Mouse (Mus musculus) gastrocnemius, adult 2 months (tissue): ENCODE measurements around the gene Kdm1a. TPM values are rescaled to one million over a fixed set of nuclear protein-coding genes. Genes with fewer than 3 reads are reported as not detected.

Experiments used
- DNase-seq: peaks from one replicate; pipeline ENCODE4 v3.0.0; 2022
- H3K27ac ChIP-seq: fragments of 200-600 bp; 2 replicates; pipeline ENCODE4 v1.8.1; 2022; ENCODE audit warnings: mild to moderate bottlenecking
- H3K4me3 ChIP-seq: fragments of 200-600 bp; 2 replicates; pipeline ENCODE4 v1.8.1; 2022; ENCODE audit warnings: mild to moderate bottlenecking, moderate library complexity
- CTCF ChIP-seq: fragments of 200-600 bp; IDR thresholded peaks from 2 replicates; pipeline ENCODE4 v1.8.1; 2022; ENCODE audit warnings: antibody characterized with exemption, mild to moderate bottlenecking, moderate library complexity
- intact Hi-C: fragments of 180-260 bp; cut with DNase I; formaldehyde crosslinking; loops from one replicate; pipeline ENCODE4 v1.15.1; 2025
- total RNA-seq, 2 experiments: library from RNA; stranded (reverse); gene quantifications; 2 replicates each; pipeline ENCODE4 v1.2.3; 2021

Gene Kdm1a
- total RNA-seq, 2 experiments from 2014 or later = 18.2 to 20.0 TPM

DNA sequence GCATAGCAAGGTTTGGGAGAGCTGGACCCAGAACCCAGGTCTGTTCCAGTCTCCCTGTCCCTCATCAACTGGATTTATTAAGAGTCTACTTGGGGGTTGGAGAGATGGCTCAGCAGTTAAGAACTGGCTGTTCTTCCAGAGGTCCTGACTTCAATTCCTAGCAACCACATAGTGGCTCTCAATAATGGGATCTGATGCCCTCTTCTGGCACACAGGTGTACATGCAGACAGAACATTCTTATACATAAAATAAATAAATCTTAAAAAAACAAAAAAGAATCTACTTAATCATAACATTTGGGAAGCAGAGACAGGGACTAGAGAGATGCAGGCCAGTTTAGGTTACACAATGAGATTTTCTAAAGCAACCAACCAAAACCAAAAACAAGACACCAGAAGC is 33.5 kb upstream of the Kdm1a start:
- no peak overlapping the region for H3K27ac ChIP-seq
- no peak overlapping the region for H3K4me3 ChIP-seq
- intact Hi-C loops = no loop called here
- no peak for DNase-seq
- TF ChIP-seq CTCF = no peak

DNA sequence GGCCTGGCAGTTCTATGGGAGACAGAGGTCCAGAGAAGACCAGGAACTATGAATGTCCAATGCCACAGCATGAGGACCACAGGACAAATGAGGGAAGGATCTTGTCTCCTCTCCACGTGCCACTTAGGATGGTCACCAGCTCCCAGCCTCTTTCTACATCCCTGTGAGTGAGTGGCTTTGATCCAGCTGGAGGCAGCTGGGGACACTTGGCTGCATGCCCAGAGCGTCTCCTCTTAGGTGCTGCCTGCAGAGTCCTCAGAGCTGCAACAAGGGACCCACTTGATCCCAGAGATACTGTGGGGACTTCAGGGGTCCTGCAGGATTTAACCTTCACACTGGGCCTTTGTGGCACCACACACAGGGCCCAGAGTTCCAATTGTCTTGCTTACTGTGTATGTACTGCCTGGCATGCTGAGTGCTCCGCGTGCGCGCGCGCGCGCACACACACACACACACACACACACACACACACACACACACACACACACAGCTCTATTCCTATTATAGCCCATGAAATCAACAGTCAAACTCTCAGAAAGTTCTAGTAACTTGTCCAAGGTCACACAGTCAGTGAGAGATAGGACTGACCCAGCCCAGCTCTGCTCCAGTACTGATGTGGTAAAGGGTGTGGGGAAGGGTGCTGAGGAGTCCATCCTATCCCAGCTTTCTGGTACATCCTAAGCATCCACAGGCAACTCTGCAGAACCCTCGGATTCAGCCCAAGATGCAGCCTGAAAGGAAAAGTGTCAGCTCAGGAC is 28.9 kb upstream of the Kdm1a start:
- peak; percentile 48 for DNase-seq
- H3K4me3 ChIP-seq = no peak overlapping the region
- intact Hi-C loops = no loop called here
- TF ChIP-seq CTCF = no peak
- H3K27ac ChIP-seq = no peak overlapping the region

DNA sequence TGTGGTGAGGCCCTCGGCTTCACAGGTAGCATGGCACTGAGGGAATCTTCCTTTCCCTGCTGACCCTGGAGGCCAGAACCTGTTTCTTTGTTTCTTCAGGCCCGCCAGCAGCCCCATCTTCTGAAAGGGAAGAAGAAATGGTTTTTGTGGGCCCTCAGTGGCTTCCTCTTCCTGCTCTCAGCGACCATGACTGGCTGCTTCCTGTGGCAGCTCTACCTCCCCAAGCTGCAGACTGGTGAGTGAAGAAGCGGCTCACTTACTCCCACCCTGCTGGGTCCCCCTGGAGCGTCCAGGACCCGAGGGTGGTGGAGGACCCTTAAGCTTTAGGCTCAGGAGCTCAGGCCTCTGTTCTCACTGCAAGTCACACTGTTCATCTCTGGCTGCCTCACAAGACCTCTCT is 24.1 kb upstream of the Kdm1a start:
- no peak for TF ChIP-seq CTCF
- DNase-seq = no peak
- intact Hi-C loops = no loop called here
- Histone ChIP-seq H3K27ac (no peak overlapping the region), H3K4me3 (no peak overlapping the region)

GRCm38 (mm10) chr4:136622388-136622787 is 19.9 kb upstream of the Kdm1a start, which contains the start of gene Lactbl1:
Lactbl1 (plus strand) TSS chr4:136622621.
- TF ChIP-seq CTCF = no peak
- no peak within 1 kb of the TSS for H3K27ac ChIP-seq
- DNase-seq = no peak
- intact Hi-C loops = no loop called here
- H3K4me3 ChIP-seq = no peak within 1 kb of the TSS

- no peak overlapping the region for H3K4me3 ChIP-seq
Measured at GRCm38 (mm10) chr4:136621956-136622355, 19.4 kb upstream of the Kdm1a start.

GRCm38 (mm10) chr4:136621336-136621735 is 18.8 kb upstream of the Kdm1a start:
- no peak for DNase-seq
- no peak overlapping the region for H3K4me3 ChIP-seq
- peak; percentile 88 for TF ChIP-seq CTCF
- H3K27ac ChIP-seq = no peak overlapping the region
- intact Hi-C loops = loop anchor here (1.0 to 2.0 kb wide), 3 partner anchors 95 to 251 kb away; no protein-coding TSS in a partner anchor

More at GRCm38 (mm10) chr4:136621956-136622355, 19.4 kb upstream of the Kdm1a start:
- H3K27ac ChIP-seq = no peak overlapping the region
- TF ChIP-seq CTCF = no peak
- no peak for DNase-seq
- intact Hi-C loops = loop anchor here (1.0 to 2.0 kb wide), 3 partner anchors 95 to 252 kb away; no protein-coding TSS in a partner anchor

- DNase-seq = no peak
- no peak overlapping the region for H3K27ac ChIP-seq
- H3K4me3 ChIP-seq = no peak overlapping the region
- intact Hi-C loops = no loop called here
- TF ChIP-seq CTCF = no peak
Measured at GRCm38 (mm10) chr4:136613657-136614056, 11.1 kb upstream of the Kdm1a start.

DNA sequence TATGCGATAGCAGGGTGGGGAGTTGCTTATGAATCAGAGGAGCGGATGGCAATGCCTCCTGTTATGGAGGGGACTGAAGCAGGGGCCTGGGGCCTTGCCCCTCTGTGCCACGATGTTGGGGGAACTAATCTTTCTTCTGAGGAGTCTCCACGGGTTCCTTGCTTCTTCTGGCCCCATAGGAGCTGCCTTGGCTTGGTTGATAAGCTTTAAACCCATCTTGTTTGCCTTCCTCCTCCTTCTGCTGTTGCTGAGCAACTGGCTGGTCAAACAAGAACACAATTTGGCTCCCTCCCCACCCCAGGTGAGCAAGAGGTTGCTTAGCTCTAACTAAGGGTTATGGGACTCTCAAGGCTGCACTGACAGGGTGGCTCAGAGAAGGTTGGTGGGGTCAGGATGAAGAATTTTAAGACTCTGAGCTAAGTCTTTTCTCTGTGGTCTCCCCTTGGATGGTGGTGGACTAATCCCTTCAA is 7.9 kb upstream of the Kdm1a start, which contains the start of gene Tex46:
Gene Tex46, plus strand, starts transcription at position 51 of the 470 bp plus-strand sequence.
- TF ChIP-seq CTCF = no peak
- DNase-seq = no peak
- Histone ChIP-seq H3K27ac (no peak within 1 kb of the TSS), H3K4me3 (no peak within 1 kb of the TSS)
- intact Hi-C loops = no loop called here

- no peak for TF ChIP-seq CTCF
- Histone ChIP-seq H3K27ac (no peak overlapping the region), H3K4me3 (no peak overlapping the region)
- DNase-seq = no peak
- intact Hi-C loops = no loop called here
Measured at GRCm38 (mm10) chr4:136605756-136606485, 3.4 kb upstream of the Kdm1a start.

- Histone ChIP-seq H3K4me3 (peak overlapping the region; percentile 99), H3K27ac (peak overlapping the region; percentile 89)
- TF ChIP-seq CTCF = no peak
- DNase-seq = peak; percentile 56
- intact Hi-C loops = loop anchor here (5.0 kb wide), 1 partner anchor 145 kb away; no protein-coding TSS in a partner anchor
Measured at GRCm38 (mm10) chr4:136602018-136602554, 437 bp downstream of the Kdm1a start.

DNA sequence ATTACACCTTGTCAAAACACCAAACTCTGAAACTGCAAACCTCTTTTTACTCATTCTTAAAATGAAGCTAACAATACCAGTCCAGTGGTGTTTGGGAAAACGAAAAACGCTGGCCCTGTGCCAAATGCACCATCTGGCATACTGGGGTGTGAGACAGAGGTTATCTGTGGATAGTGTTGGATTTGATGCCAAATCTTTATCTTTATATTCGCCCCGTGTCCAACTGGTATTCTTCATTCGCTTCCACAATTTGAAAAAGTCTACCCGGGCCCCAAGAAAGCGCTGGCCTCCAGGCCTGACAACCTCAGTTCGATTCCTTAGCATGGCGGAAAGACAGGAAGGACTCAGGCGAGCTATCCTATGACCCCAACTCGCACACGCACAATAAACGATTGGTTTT is 1.0 kb downstream of the Kdm1a start:
- intact Hi-C loops = loop anchor here (5.0 kb wide), 1 partner anchor 144 kb away; no protein-coding TSS in a partner anchor
- Histone ChIP-seq H3K4me3 (peak overlapping the region; percentile 99), H3K27ac (peak overlapping the region; percentile 89)
- TF ChIP-seq CTCF = no peak
- DNase-seq = peak; percentile 64

GRCm38 (mm10) chr4:136600536-136600935 is 2.0 kb downstream of the Kdm1a start:
- no peak for DNase-seq
- H3K27ac ChIP-seq = no peak overlapping the region
- H3K4me3 ChIP-seq = peak overlapping the region; percentile 99; the same call in 1 of the 2 replicates
- intact Hi-C loops = loop anchor here (5.0 kb wide), 1 partner anchor 143 kb away; no protein-coding TSS in a partner anchor
- no peak for TF ChIP-seq CTCF
